Mouse (Mus musculus): ENCODE results near the gene Tcn2. TPM values are rescaled to one million over a fixed set of nuclear protein-coding genes. Genes with fewer than 3 reads are reported as not detected.

Tcn2 gene
- total and polyA plus RNA-seq, 3 experiments = 1.3 to 8.6 (median 2.5) TPM

DNA sequence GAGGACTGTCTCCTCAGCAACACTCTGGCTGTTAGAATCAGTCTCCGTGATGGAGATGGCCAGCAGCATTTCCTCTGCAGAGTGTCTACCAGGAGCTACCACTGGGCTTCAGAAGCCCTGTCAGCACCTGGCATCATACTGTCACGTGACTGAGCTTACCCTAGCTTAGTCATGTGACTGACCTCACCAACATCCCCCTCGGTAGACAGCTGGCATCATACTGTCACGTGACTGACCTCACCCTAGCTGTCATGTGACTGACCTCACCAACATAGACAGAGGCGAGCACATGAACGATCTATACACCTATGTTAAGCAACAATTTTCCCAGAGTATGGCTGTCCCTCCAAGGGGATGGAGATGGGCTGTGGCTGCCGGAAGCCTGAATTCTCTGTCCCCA lies 53.3 kb downstream of the Tcn2 start:
- H3K27me3 ChIP-seq (replicated peaks) = peaks cover 3% of the 10 kb centered on the region
- no peak overlapping the region for H3K4me2 ChIP-seq (ENCODE audit: insufficient read depth, low read depth, poor library complexity, severe bottlenecking)
- peak; percentile 45 for DNase-seq (ENCODE audit: extremely low read depth)
- dilution Hi-C loops (cut with MboI; ENCODE audit: extremely low pct_ligation_motif_present, extremely low pct_unique_long_range_greater_than_20kb, low sequenced_read_pairs) = no loop called here
- peak; percentile 90 for TF ChIP-seq MAX (IDR thresholded peaks at IDR 0.05; ENCODE audit: low read length)
- TF ChIP-seq MYC (IDR thresholded peaks at IDR 0.05; ENCODE audit: low read depth, low read length) = 0 out of 2 replicates have a peak, but pooled peaks have one; percentile 21
- TF ChIP-seq ZKSCAN1 (IDR thresholded peaks at IDR 0.05; ENCODE audit: borderline replicate concordance, low read depth, low read length) = no peak
- TF ChIP-seq USF2 (conservative IDR thresholded peaks at IDR 0.05; ENCODE audit: low read depth, low read length) = peak; percentile 97
- TF ChIP-seq MXI1 (IDR thresholded peaks at IDR 0.05; ENCODE audit: low read depth, low read length) = peak; percentile 36; the same call in 1 of the 2 replicates
- peak; percentile 29 for TF ChIP-seq ETS1 (conservative IDR thresholded peaks at IDR 0.05; ENCODE audit: low read depth, low read length)
- no peak for TF ChIP-seq HCFC1 (IDR thresholded peaks at IDR 0.05; ENCODE audit: low read depth, low read length)
- TF ChIP-seq SIN3A (IDR thresholded peaks at IDR 0.05; ENCODE audit: low read length) = peak; percentile 41; the same call in 1 of the 2 replicates
- peak; percentile 95 for TF ChIP-seq BHLHE40 (IDR thresholded peaks at IDR 0.05; ENCODE audit: low read depth, low read length)
- peak; percentile 89 for TF ChIP-seq USF1 (IDR thresholded peaks at IDR 0.05; ENCODE audit: low read depth, low read length)
- no peak overlapping the region for H3K27ac ChIP-seq (ENCODE audit: insufficient read depth, low read depth)
- no peaks in the 10 kb centered on the region for H3K36me3 ChIP-seq (replicated peaks in 1 of 2; ENCODE audit: control insufficient read depth in 1 of 2, insufficient read depth in 1 of 2, low read length in 1 of 2)
- no peak overlapping the region for H3K9ac ChIP-seq (ENCODE audit: insufficient read depth, low read depth)
- H3K4me3 ChIP-seq (replicated peaks in 1 of 3; ENCODE audit: low read depth in 2 of 3, low read length in 2 of 3, poor library complexity in 1 of 3) = no peak overlapping the region
- H3K9me3 ChIP-seq (replicated peaks; ENCODE audit: low read length) = no peaks in the 10 kb centered on the region
- in situ Hi-C loops (cut with MboI; ENCODE audit: low pct_ligation_motif_present, low pct_unique_long_range_greater_than_20kb, low sequenced_read_pairs) = no loop called here
- peaks cover 7 to 17% of the 10 kb centered on the region in 2 experiments for H3K4me1 ChIP-seq (ENCODE audit: control insufficient read depth in 1 of 2, insufficient read depth in 2 of 2)
- no peaks in the 10 kb centered on the region for H3K79me2 ChIP-seq (replicated peaks; ENCODE audit: control insufficient read depth, extremely low read depth, insufficient read depth, poor library complexity, severe bottlenecking)

GRCm38 (mm10) chr11:3876419-3876818 lies 55.5 kb downstream of the Tcn2 start:
- H3K9me3 ChIP-seq (replicated peaks; ENCODE audit: low read length) = no peaks in the 10 kb centered on the region
- no peak overlapping the region for H3K27ac ChIP-seq (ENCODE audit: insufficient read depth, low read depth)
- TF ChIP-seq UBTF (IDR thresholded peaks at IDR 0.05; ENCODE audit: low read depth, low read length) (no peak), ZKSCAN1 (IDR thresholded peaks at IDR 0.05; ENCODE audit: borderline replicate concordance, low read depth, low read length) (no peak), TCF12 (IDR thresholded peaks at IDR 0.05; ENCODE audit: low read depth, low read length) (no peak), ZMIZ1 (IDR thresholded peaks at IDR 0.05; ENCODE audit: low read depth, low read length) (no peak), RAD21 (IDR thresholded peaks at IDR 0.05; ENCODE audit: low read depth, low read length) (no peak), NRF1 (IDR thresholded peaks at IDR 0.05; ENCODE audit: low read depth, low read length) (no peak), USF2 (conservative IDR thresholded peaks at IDR 0.05; ENCODE audit: low read depth, low read length) (no peak)
- no peak overlapping the region for H3K9ac ChIP-seq (ENCODE audit: insufficient read depth, low read depth)
- H3K4me1 ChIP-seq (ENCODE audit: control insufficient read depth in 1 of 2, insufficient read depth in 2 of 2) = peaks cover 7 to 15% of the 10 kb centered on the region in 2 experiments
- H3K4me3 ChIP-seq (replicated peaks in 1 of 3; ENCODE audit: low read depth in 2 of 3, low read length in 2 of 3, poor library complexity in 1 of 3) = no peak overlapping the region
- in situ Hi-C loops (cut with MboI; ENCODE audit: low pct_ligation_motif_present, low pct_unique_long_range_greater_than_20kb, low sequenced_read_pairs) (no loop called here), dilution Hi-C loops (cut with MboI; ENCODE audit: extremely low pct_ligation_motif_present, extremely low pct_unique_long_range_greater_than_20kb, low sequenced_read_pairs) (no loop called here)
- H3K36me3 ChIP-seq (replicated peaks in 1 of 2; ENCODE audit: control insufficient read depth in 1 of 2, insufficient read depth in 1 of 2, low read length in 1 of 2) = no peaks in the 10 kb centered on the region
- no peaks in the 10 kb centered on the region for H3K79me2 ChIP-seq (replicated peaks; ENCODE audit: control insufficient read depth, extremely low read depth, insufficient read depth, poor library complexity, severe bottlenecking)
- DNase-seq (ENCODE audit: extremely low read depth) = no peak
- H3K27me3 ChIP-seq (replicated peaks) = peaks cover 2% of the 10 kb centered on the region
- H3K4me2 ChIP-seq (ENCODE audit: insufficient read depth, low read depth, poor library complexity, severe bottlenecking) = no peak overlapping the region

Other genes starting within 250 kb of the Tcn2 start
- gene Osbp2, start 68.3 kb downstream of the Tcn2 start, total RNA-seq (2012; rRNA removed) = not detected in 2 replicates
- gene Osbp2, start 68.3 kb downstream of the Tcn2 start, total RNA-seq (2014; rRNA removed) = not detected in 2 replicates
- gene Osbp2, start 68.3 kb downstream of the Tcn2 start, polyA plus RNA-seq (2012; ENCODE audit: insufficient read length, low read depth) = not detected in 2 replicates
- gene 4921536K21Rik, start 37.1 kb downstream of the Tcn2 start, total RNA-seq (2012; rRNA removed) = 0.08 and 0.21 TPM in 2 replicates
- gene 4921536K21Rik, start 37.1 kb downstream of the Tcn2 start, total RNA-seq (2014; rRNA removed) = 0.08 TPM in 1 of 2 replicates, not detected in the other
- 0.56 and 0.61 TPM in 2 replicates for gene 4921536K21Rik, start 37.1 kb downstream of the Tcn2 start, polyA plus RNA-seq (2012; ENCODE audit: insufficient read length, low read depth)
- 4.7 and 4.8 TPM in 2 replicates for gene Dusp18, start 36.9 kb downstream of the Tcn2 start, total RNA-seq (2012; rRNA removed)
- gene Dusp18, start 36.9 kb downstream of the Tcn2 start, total RNA-seq (2014; rRNA removed) = 2.3 and 2.8 TPM in 2 replicates
- gene Dusp18, start 36.9 kb downstream of the Tcn2 start, polyA plus RNA-seq (2012; ENCODE audit: insufficient read length, low read depth) = 5.5 and 6.6 TPM in 2 replicates
- gene Slc35e4, start 17.5 kb downstream of the Tcn2 start, total RNA-seq (2012; rRNA removed) = 9.5 and 10.9 TPM in 2 replicates
- gene Slc35e4, start 17.5 kb downstream of the Tcn2 start, total RNA-seq (2014; rRNA removed) = 3.3 and 4.5 TPM in 2 replicates
- 4.0 and 4.6 TPM in 2 replicates for gene Slc35e4, start 17.5 kb downstream of the Tcn2 start, polyA plus RNA-seq (2012; ENCODE audit: insufficient read length, low read depth)
- 120 and 149 TPM in 2 replicates for gene Pes1, start 31.8 kb upstream of the Tcn2 start, total RNA-seq (2012; rRNA removed)
- 226 and 251 TPM in 2 replicates for gene Pes1, start 31.8 kb upstream of the Tcn2 start, total RNA-seq (2014; rRNA removed)
- 304 and 311 TPM in 2 replicates for gene Pes1, start 31.8 kb upstream of the Tcn2 start, polyA plus RNA-seq (2012; ENCODE audit: insufficient read length, low read depth)
- 0.21 and 0.50 TPM in 2 replicates for gene 4930556J24Rik, start 44.6 kb upstream of the Tcn2 start, total RNA-seq (2012; rRNA removed)
- gene 4930556J24Rik, start 44.6 kb upstream of the Tcn2 start, total RNA-seq (2014; rRNA removed) = not detected in 2 replicates
- 0.70 and 0.78 TPM in 2 replicates for gene 4930556J24Rik, start 44.6 kb upstream of the Tcn2 start, polyA plus RNA-seq (2012; ENCODE audit: insufficient read length, low read depth)
- gene Gal3st1, start 51.5 kb upstream of the Tcn2 start, total RNA-seq (2012; rRNA removed) = 0.08 TPM in 1 of 2 replicates, not detected in the other
- not detected in 2 replicates for gene Gal3st1, start 51.5 kb upstream of the Tcn2 start, total RNA-seq (2014; rRNA removed)
- gene Gal3st1, start 51.5 kb upstream of the Tcn2 start, polyA plus RNA-seq (2012; ENCODE audit: insufficient read length, low read depth) = 0.14 TPM in 1 of 2 replicates, not detected in the other
- 0.47 and 0.55 TPM in 2 replicates for gene Sec14l4, start 99.3 kb upstream of the Tcn2 start, total RNA-seq (2012; rRNA removed)
- gene Sec14l4, start 99.3 kb upstream of the Tcn2 start, total RNA-seq (2014; rRNA removed) = 0.42 and 0.46 TPM in 2 replicates
- gene Sec14l4, start 99.3 kb upstream of the Tcn2 start, polyA plus RNA-seq (2012; ENCODE audit: insufficient read length, low read depth) = 2.2 and 3.5 TPM in 2 replicates
- gene Sec14l3, start 132.7 kb upstream of the Tcn2 start, total RNA-seq (2012; rRNA removed) = 0.21 TPM in 1 of 2 replicates, not detected in the other
- gene Sec14l3, start 132.7 kb upstream of the Tcn2 start, total RNA-seq (2014; rRNA removed) = not detected in 2 replicates
- not detected in 2 replicates for gene Sec14l3, start 132.7 kb upstream of the Tcn2 start, polyA plus RNA-seq (2012; ENCODE audit: insufficient read length, low read depth)
- 30.0 and 41.0 TPM in 2 replicates for gene Mtfp1, start 163.3 kb upstream of the Tcn2 start, total RNA-seq (2012; rRNA removed)
- 22.1 and 22.3 TPM in 2 replicates for gene Mtfp1, start 163.3 kb upstream of the Tcn2 start, total RNA-seq (2014; rRNA removed)
- gene Mtfp1, start 163.3 kb upstream of the Tcn2 start, polyA plus RNA-seq (2012; ENCODE audit: insufficient read length, low read depth) = 27.0 and 27.7 TPM in 2 replicates
- gene Sec14l2, start 191.3 kb upstream of the Tcn2 start, total RNA-seq (2012; rRNA removed) = 21.5 and 26.1 TPM in 2 replicates
- gene Sec14l2, start 191.3 kb upstream of the Tcn2 start, total RNA-seq (2014; rRNA removed) = 21.9 and 24.2 TPM in 2 replicates
- 16.7 and 19.0 TPM in 2 replicates for gene Sec14l2, start 191.3 kb upstream of the Tcn2 start, polyA plus RNA-seq (2012; ENCODE audit: insufficient read length, low read depth)
- 24.8 and 25.0 TPM in 2 replicates for gene Rnf215, start 203.0 kb upstream of the Tcn2 start, total RNA-seq (2012; rRNA removed)
- 14.9 and 18.2 TPM in 2 replicates for gene Rnf215, start 203.0 kb upstream of the Tcn2 start, total RNA-seq (2014; rRNA removed)
- 22.5 and 24.3 TPM in 2 replicates for gene Rnf215, start 203.0 kb upstream of the Tcn2 start, polyA plus RNA-seq (2012; ENCODE audit: insufficient read length, low read depth)
- 4.2 and 4.4 TPM in 2 replicates for gene Ccdc157, start 228.1 kb upstream of the Tcn2 start, total RNA-seq (2012; rRNA removed)
- 2.3 and 2.6 TPM in 2 replicates for gene Ccdc157, start 228.1 kb upstream of the Tcn2 start, total RNA-seq (2014; rRNA removed)
- 3.9 and 4.0 TPM in 2 replicates for gene Ccdc157, start 228.1 kb upstream of the Tcn2 start, polyA plus RNA-seq (2012; ENCODE audit: insufficient read length, low read depth)
- 46.5 and 56.9 TPM in 2 replicates for gene Sf3a1, start 228.2 kb upstream of the Tcn2 start, total RNA-seq (2012; rRNA removed)
- 28.6 and 29.5 TPM in 2 replicates for gene Sf3a1, start 228.2 kb upstream of the Tcn2 start, total RNA-seq (2014; rRNA removed)
- gene Sf3a1, start 228.2 kb upstream of the Tcn2 start, polyA plus RNA-seq (2012; ENCODE audit: insufficient read length, low read depth) = 93.4 and 97.6 TPM in 2 replicates

Measured in CH12.LX (cell line).